Mouse (Mus musculus) bone marrow, adult 2 months (tissue): ENCODE measurements at regions not wholly inside any gene's neighbourhood (a gene's known extent, or its start where the extent isn't known, plus 50 kb on each side); places are given as distances from the start of the nearest gene placed in this dataset.

Experiments
- H3K27ac ChIP-seq: fragments of 200-500 bp; 2 replicates; pipeline ENCODE4 v1.5.1; 2012; ENCODE audit warnings: low read depth, mild to moderate bottlenecking, control low read depth, inconsistent platforms, low read length; ENCODE audit not compliant: control insufficient read depth, poor library complexity, insufficient read depth
- H3K4me1 ChIP-seq: fragments of 200-500 bp; 2 replicates; pipeline ENCODE4 v1.6.1; 2011; ENCODE audit warnings: low read length; ENCODE audit not compliant: control insufficient read depth, insufficient read depth
- H3K4me3 ChIP-seq: fragments of 200-500 bp; replicated peaks from 2 replicates; pipeline ENCODE3; 2011; ENCODE audit warnings: mild to moderate bottlenecking, low read depth, low read length, control low read depth; ENCODE audit not compliant: control insufficient read depth
- CTCF ChIP-seq: fragments of 200-500 bp; IDR thresholded peaks from 2 replicates; pipeline ENCODE4 v1.5.1; 2011; ENCODE audit warnings: low read length, control low read depth; ENCODE audit not compliant: control insufficient read depth, insufficient read depth
- POLR2A ChIP-seq: fragments of 200-500 bp; IDR thresholded peaks from 2 replicates; pipeline ENCODE4 v1.6.1; 2011; ENCODE audit warnings: low read depth, mild to moderate bottlenecking, control low read depth, low read length, borderline replicate concordance; ENCODE audit not compliant: control insufficient read depth
- WGBS: fragments of 180-500 bp; shearing (Covaris S2); methylation state at CpG from one replicate; pipeline ENCODE4 v1.1.7; 2018; 5-methylcytosine and 5-hydroxymethylcytosine counted together

DNA sequence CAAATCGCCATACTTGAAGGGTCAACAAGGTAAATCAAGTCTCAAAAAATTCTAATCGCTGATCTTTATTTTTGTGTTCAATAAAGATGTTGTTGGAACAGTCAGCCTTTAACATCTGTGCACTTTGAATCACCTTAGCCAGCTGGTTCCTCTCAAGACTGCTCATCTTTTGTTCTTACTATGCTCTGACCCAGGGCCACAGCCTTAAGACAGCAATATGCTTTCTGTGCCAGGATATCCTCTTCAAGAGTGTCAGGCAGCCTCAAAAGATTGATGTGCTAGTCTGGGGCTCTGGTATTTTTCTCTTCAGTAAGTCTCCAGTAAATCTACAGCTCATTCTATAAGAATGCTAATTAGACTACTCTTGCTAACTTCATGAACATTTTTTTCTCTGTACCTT, 199.9 kb downstream of the Dph6 start:
- WGBS = 71% methylated on average over 2 of the region's 2 CpGs

DNA sequence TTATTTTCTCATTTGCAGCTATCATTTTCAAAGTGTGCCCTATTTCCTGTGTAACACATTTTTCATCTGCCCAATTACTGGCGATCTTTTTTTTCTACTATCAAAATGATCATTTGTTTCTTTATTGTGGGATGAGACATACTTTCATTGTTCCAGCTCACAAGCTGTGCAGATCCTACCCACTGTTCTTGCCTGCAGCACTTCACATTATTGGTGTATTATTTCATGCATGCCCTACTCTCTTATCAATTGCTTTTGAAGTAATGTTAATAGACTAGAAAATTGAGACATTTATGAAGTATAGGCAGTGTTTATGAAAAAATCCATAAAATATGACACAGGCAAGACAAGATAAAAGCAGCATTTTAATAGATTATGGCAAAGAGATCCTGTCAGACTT, 204.6 kb downstream of the Dph6 start:
- Histone ChIP-seq H3K4me1 (no peaks in the 10 kb centered on the region), H3K27ac (no peak overlapping the region), H3K4me3 (no peak overlapping the region)
- 83% methylated on average over 1 of the region's 1 CpGs for WGBS
- TF ChIP-seq POLR2A = no peak
- TF ChIP-seq CTCF = no peak

More for the DNA sequence above, 199.9 kb downstream of the Dph6 start:
- Histone ChIP-seq H3K27ac (no peak overlapping the region), H3K4me3 (no peak overlapping the region), H3K4me1 (no peaks in the 10 kb centered on the region)
- TF ChIP-seq CTCF (no peak), POLR2A (no peak)

DNA sequence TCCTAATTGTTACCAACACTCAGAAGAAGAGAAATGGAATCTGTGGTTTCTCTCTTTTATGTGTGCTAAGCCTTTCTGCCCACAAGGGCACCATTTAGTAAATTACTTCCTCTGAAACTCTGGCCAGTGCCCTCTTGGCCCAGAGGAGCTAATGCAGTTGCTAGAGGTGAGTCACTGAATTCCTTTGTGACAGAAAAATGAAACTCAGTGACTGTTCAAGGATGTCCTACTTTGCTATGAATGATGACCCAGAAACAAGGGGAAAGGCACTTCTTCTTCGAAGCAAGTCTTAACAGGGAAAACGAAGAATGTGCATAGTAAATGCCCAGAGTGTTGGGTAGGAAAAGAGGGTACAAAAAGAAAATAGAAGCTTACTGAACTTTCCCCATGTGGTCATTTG, 211.0 kb downstream of the Dph6 start:
- TF ChIP-seq POLR2A (no peak), CTCF (no peak)
- no peaks in the 10 kb centered on the region for H3K4me1 ChIP-seq
- H3K27ac ChIP-seq = no peak overlapping the region
- WGBS = 60% methylated on average over 2 of the region's 2 CpGs
- H3K4me3 ChIP-seq = no peak overlapping the region

DNA sequence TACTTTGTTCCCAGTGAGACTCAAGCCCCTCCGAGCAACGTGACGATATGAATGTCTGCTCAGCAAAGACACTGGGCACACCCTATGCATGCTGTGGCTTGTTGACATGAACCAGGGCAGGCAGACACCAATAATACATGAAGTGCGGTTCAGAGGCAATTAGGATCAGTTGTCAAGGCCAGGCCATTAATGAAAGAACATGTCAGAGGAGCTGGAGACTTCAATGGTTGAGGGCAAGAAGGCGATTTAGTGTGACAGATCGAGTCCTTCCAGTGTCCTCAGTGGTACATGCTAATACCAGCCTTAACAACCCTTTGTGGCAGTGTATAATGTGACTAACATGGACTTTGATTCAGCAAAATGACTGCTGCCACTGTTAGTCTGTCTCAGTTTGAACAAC, 213.8 kb downstream of the Dph6 start:
- H3K27ac ChIP-seq = no peak overlapping the region
- 86% methylated on average over 6 of the region's 6 CpGs for WGBS
- no peak overlapping the region for H3K4me3 ChIP-seq
- no peaks in the 10 kb centered on the region for H3K4me1 ChIP-seq
- TF ChIP-seq CTCF (no peak), POLR2A (no peak)

DNA sequence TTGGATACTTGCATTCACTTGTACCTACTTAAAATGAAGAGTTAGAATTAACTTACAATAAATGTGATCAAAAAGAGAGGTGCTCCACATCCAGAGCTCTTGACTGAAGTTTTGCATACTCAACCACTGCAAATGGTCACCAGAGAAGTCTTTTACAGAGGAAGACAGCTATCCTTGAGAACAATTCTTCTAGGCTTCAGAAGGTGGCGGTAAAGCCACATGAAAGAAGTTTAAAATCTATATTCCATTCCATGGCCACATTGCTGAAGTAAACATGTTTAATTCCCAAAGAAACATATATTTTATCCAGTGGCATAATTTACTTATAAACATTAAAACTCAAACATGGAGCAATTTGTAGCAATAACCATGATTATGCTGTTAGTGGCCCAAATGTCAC, 215.1 kb downstream of the Dph6 start:
- H3K4me3 ChIP-seq = no peak overlapping the region
- H3K4me1 ChIP-seq = no peaks in the 10 kb centered on the region
- TF ChIP-seq POLR2A (no peak), CTCF (no peak)
- 56% methylated on average over 1 of the region's 1 CpGs for WGBS
- H3K27ac ChIP-seq = no peak overlapping the region

DNA sequence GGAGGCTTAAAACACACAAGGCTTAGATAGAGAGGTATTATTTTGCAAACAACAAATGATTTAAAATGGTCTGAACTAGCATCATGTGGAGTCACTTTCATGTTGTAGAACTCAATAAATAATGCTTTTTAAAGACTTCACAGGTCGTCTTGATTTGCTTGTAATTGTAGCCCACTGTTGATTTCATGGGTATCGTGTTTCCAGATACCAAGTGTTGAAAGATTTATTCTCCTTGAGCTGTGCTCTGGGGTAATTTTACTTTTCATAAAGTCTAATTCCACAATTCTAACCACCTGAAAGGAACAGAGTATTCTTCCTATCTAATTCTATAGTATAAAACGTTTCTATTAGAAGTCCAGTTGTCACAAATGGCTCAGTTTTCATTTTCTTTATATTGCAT, 216.7 kb downstream of the Dph6 start:
- 44% methylated on average over 3 of the region's 3 CpGs for WGBS
- H3K4me1 ChIP-seq = no peaks in the 10 kb centered on the region
- no peak overlapping the region for H3K4me3 ChIP-seq
- TF ChIP-seq CTCF = no peak
- TF ChIP-seq POLR2A = no peak
- no peak overlapping the region for H3K27ac ChIP-seq

DNA sequence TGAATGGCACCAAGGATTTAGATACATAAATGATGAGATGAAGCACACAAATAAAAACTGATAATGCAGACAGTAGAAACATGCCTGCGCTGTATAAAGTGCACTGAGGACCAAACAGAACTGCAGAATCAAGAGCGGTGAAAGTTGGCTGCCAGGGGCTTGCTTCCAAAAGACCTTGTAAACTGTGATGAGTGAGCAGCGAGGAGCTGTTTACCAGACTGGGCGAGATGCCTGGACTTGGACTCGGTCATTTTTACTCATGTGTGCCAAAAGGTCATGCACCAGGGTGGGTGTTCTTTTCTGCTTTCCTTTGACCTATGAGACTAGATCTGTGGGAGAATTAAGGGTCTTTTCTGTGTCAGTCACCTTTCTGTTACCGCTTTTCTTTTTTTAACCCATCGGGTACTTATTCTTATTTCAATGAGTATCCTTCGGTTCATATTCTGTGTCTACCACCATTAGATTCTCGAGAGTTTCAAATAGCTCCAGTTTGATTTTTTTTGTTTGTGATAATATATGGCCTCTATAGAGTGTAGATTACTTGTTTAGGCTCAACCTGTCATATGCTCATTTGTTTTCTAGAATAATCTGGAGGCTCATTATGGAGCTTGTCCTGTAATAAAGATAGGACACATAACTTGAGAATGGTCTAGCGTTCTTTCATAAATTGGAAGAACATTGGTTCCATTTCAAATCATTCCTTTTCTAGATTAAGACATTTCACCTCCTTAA, 226.3 kb upstream of the Zfp770 start:
- Histone ChIP-seq H3K27ac (no peak overlapping the region), H3K4me1 (no peaks in the 10 kb centered on the region), H3K4me3 (no peak overlapping the region)
- WGBS = 83% methylated on average over 10 of the region's 10 CpGs
- TF ChIP-seq CTCF (no peak), POLR2A (no peak)

DNA sequence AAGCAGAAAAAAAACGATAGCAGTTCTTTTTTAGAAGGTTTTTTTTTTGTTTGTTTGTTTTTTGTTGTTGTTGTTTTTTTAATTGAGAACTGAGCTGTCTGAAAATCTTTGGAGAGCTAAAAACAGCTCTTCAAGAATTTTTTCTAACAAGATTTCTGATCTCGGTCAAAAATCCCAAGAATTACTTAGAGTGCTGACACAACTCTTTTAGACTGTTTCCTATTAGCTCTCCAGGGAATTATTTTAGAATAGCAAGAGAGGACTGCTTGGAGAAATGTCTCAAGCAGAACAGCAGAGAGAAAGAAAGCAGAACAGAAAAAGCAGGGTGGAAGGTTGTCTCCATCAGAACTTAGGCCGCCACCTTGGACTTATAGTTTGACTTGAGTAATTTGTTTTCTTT, 218.1 kb upstream of the Zfp770 start:
- Histone ChIP-seq H3K4me1 (no peaks in the 10 kb centered on the region), H3K27ac (no peak overlapping the region), H3K4me3 (no peak overlapping the region)
- WGBS = 64% methylated on average over 3 of the region's 3 CpGs
- TF ChIP-seq POLR2A (no peak), CTCF (no peak)

DNA sequence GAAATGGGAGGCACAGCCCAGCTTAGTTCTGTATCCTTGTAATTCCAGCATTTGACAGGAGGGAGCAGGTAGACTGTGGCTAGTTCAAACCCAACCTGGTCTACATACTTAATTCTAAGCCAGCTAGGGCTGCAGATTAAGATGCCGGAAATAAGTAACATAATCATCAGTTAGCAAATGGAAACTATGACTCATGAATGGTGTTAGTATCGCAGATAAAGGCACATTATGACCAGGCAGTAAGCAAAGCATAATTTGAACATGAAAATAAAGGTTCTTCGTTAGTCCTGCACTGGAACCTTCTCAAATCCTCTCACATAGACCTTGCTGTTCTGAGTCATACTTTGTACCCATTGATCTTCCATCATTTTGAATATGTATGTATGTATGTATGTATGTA, 211.7 kb upstream of the Zfp770 start:
- H3K4me1 ChIP-seq = no peaks in the 10 kb centered on the region
- no peak overlapping the region for H3K4me3 ChIP-seq
- no peak for TF ChIP-seq POLR2A
- no peak for TF ChIP-seq CTCF
- WGBS = 79% methylated on average over 3 of the region's 3 CpGs
- no peak overlapping the region for H3K27ac ChIP-seq

DNA sequence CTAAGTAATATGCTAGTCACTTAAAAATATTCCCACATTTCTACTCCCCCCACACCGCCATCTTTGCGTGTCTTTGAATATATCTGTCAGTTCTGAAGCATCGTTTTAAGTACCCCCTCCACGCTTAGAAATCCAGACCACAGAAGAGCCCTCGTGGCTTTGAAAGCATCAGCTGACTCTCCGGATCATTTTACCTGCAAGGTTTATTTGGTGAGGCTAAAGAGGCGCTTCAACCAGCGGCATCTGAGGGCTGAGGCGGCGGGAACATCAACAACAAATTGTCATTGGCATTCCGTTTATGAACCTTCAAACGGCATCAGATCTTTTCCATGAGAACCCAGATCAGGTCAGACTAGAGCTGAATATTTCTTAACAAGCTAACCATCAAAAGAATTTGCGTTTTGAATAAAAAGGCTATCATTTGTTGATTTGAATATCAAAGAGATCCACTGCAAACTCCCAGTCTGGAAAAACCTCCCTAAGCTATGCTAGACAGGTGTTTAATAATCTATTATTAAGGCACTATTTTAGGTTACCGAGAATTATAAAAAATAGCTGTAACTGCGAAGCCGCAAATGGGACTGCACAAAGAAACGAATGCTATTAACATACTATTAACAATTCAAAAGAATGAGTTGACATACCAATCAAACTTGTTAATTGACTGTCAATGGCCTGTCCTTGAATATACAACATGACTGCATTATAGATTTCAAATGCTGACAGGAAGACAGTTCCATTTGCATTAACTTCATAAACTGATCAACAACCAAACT, 210.9 kb upstream of the Zfp770 start:
- TF ChIP-seq POLR2A (no peak), CTCF (no peak)
- WGBS = 58% methylated on average over 17 of the region's 17 CpGs

More for the DNA sequence above, 210.9 kb upstream of the Zfp770 start:
- no peaks in the 10 kb centered on the region for H3K4me1 ChIP-seq
- no peak overlapping the region for H3K4me3 ChIP-seq
- no peak overlapping the region for H3K27ac ChIP-seq
